Mouse (Mus musculus) T-helper 17 cell (primary cell): ENCODE data around the gene Pycr2.

Source experiments
- in situ Hi-C, 2 experiments: fragments of 300-600 bp; cut with MboI, MseI; formaldehyde crosslinking; loops; 1 replicate in 1 of 2; 2 replicates in 1 of 2; pipeline ENCODE4 v1.15.1; 2025; ENCODE audit warnings: high pct_unique_total_duplicates in 2 of 2

Pycr2 gene

GRCm38 (mm10) chr1:180903666-180904038, 441 bp upstream of the Pycr2 start:
- in situ Hi-C loops: loop anchor here in 1 of 2 experiments (25.0 kb wide), 1 partner anchor 1609 kb away; the partner anchor contains the start of gene Capn2

DNA sequence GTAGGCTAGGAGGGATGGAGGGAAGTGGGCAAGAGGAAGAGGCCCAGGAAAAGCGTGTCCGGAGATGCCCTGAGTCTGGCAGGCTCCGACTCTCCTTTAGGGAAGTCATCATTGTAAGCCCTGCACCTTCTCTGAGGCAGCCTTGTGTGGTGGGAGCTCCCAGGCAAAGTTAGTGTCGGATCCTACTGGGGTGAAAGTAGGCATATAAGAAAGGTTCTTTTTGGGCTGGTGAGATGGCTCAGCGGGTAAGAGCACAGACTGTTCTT, 655 bp downstream of the Pycr2 start:
- in situ Hi-C loops: loop anchor here in 1 of 2 experiments (25.0 kb wide), 1 partner anchor 1608 kb away; the partner anchor contains the start of gene Capn2

GRCm38 (mm10) chr1:180905307-180905706, 1.2 kb downstream of the Pycr2 start:
- in situ Hi-C loops: loop anchor here in 1 of 2 experiments (25.0 kb wide), 1 partner anchor 1607 kb away; the partner anchor contains the start of gene Capn2

DNA sequence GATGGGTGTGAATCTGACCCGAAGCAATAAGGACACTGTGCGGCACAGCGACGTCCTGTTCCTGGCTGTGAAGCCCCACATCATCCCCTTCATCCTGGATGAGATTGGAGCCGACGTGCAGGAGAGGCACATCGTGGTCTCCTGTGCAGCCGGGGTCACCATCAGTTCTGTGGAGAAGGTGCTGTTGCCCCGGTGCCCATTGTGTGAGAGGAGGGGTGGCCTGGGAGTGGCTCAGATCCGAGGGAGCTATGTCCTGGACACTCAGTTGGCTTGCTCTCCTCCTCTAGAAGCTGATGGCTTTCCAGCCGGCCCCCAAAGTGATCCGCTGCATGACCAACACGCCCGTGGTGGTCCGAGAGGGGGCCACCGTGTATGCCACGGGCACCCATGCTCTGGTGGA, 1.8 kb downstream of the Pycr2 start:
- in situ Hi-C loops: loop anchor here in 1 of 2 experiments (25.0 kb wide), 1 partner anchor 1606 kb away; the partner anchor contains the start of gene Capn2

DNA sequence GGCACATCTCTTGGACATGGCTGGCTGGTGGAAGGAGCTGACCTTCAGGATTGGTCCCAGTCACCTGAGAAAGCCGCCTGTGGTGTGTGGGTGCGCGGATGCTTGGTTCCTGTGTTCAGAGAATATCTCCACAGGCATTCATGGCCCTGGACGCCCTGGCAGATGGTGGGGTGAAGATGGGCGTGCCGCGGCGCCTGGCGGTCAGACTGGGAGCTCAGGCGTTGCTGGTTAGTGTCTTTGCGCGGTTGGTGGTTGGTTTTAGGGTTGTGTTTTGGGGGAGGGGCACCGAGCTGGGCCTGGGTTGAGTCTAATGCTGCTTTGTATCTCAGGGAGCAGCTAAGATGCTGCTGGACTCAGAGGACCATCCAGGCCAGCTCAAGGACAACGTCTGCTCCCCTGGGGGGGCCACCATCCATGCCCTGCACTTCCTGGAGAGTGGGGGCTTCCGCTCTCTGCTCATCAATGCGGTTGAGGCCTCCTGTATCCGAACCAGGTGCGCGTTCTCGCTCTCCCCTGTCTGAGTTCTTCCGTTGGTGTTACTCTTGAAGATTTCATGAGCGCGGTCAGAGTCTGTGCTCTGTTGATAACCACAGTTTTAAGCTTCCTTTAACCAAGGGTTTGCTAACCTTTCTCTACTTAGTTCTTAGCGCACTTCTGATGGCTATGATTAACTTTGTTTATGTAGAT, 2.5 kb downstream of the Pycr2 start:
- in situ Hi-C loops: loop anchor here in 1 of 2 experiments (25.0 kb wide), 1 partner anchor 1606 kb away; the partner anchor contains the start of gene Capn2

GRCm38 (mm10) chr1:180911138-180911537, 7.0 kb downstream of the Pycr2 start:
- in situ Hi-C loops: loop anchor here in 1 of 2 experiments (25.0 kb wide), 1 partner anchor 1601 kb away; the partner anchor contains the start of gene Capn2

DNA sequence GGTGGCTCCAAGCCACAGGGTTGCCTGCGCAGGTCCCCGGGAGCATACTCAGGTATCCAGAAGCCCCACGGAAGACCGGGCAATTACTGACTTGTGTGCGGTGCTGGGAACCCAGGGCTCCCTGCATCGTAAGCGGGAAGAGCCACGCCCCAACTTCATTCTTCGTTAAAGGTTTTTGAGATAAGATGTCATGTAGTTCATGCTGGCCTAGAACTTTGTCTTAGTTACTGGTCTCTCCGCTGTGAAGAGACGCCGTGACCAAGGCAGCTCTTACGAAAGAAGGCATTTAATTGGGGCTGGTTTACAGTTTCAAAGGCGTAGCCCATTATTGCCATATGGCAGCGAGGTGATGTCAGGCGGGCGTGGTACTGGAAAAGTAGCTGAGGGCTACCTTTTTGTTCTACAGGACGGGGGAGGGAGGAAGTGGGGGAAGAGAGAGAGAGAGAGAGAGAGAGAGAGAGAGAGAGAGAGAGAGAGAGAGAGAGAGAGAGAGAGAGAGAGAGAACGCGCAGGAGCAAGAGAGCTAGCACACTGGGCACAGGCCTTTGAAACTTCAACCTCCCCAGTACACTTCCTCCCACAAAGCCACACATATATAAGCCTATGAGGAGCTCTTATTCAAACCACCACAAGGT, 7.7 kb downstream of the Pycr2 start:
- in situ Hi-C loops: loop anchor here in 1 of 2 experiments (25.0 kb wide), 1 partner anchor 1601 kb away; the partner anchor contains the start of gene Capn2

GRCm38 (mm10) chr1:180912792-180913191, 8.7 kb downstream of the Pycr2 start:
- in situ Hi-C loops: loop anchor here in 1 of 2 experiments (25.0 kb wide), 1 partner anchor 1600 kb away; the partner anchor contains the start of gene Capn2

GRCm38 (mm10) chr1:180913797-180914196, 9.7 kb downstream of the Pycr2 start:
- in situ Hi-C loops: loop anchor here in 1 of 2 experiments (25.0 kb wide), 1 partner anchor 1599 kb away; the partner anchor contains the start of gene Capn2

- in situ Hi-C loops: loop anchor here in 1 of 2 experiments (25.0 kb wide), 1 partner anchor 1596 kb away; the partner anchor contains the start of gene Capn2
Measured at GRCm38 (mm10) chr1:180916425-180916824, 12.3 kb downstream of the Pycr2 start.

- in situ Hi-C loops: loop anchor here in 1 of 2 experiments (25.0 kb wide), 1 partner anchor 1595 kb away; the partner anchor contains the start of gene Capn2
Measured at GRCm38 (mm10) chr1:180917053-180917452, 13.0 kb downstream of the Pycr2 start.

DNA sequence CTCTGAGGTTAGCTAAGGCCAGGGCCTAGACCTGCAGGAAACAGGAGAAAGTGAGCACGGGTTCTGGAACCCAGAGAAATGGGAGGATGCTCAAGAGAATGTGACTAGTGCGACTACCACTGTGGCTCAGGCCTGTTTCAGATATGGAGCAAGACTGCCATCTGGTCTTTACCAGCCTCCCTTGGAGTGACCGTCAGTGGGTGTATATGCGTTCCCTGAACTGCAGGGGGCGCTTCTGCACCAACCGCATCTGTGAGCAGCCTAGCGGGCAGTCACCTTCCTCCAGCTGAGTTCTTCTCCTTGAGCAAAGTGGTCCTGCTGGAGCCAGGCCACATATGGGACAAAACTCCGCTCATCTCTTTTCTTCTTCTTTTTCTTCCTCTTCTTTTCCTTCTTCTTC, 15.6 kb downstream of the Pycr2 start:
- in situ Hi-C loops: loop anchor here in 1 of 2 experiments (25.0 kb wide), 1 partner anchor 1593 kb away; the partner anchor contains the start of gene Capn2

DNA sequence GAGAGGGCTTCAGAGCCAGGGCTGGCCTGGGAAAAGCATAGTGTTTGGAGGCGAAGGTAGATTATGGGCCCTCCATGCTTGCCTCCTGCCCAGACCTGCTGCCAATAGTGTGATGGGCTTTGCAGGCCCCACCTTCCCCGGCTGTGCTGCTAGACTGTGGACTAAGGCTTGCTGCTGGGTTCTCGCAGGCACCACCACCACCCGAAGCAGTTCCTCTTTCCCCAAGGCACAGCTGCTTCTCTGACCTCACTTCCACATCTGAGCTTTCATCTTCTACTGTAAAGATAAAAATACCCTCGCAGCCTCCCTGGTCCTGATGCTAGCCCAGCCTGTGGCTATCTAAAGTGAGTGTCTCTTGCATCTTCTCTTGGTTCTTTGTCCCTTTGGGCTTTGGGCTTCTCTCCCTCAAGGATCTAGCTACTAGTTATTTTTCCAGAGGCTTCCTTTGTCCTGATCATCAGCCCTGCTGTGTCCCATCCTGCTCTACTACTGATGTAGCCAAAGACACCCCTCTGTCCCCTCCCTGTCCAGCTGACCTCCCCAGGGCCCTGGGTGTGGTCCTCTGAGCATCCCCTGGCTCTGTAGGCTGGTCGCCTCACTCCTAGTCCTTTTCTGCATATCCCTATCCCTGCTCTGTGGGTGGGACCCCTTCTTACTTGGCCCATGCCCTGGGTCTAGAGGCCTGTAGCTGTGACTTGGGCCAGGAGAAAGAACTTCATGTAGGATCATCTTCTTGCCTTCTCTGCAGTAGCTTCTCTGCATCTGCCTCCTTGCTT, 18.4 kb downstream of the Pycr2 start:
- in situ Hi-C loops: loop anchor here in 1 of 2 experiments (25.0 kb wide), 1 partner anchor 1590 kb away; the partner anchor contains the start of gene Capn2

GRCm38 (mm10) chr1:180924737-180925136, 20.6 kb downstream of the Pycr2 start:
- in situ Hi-C loops: loop anchor here in 1 of 2 experiments (25.0 kb wide), 1 partner anchor 1588 kb away; the partner anchor contains the start of gene Capn2

DNA sequence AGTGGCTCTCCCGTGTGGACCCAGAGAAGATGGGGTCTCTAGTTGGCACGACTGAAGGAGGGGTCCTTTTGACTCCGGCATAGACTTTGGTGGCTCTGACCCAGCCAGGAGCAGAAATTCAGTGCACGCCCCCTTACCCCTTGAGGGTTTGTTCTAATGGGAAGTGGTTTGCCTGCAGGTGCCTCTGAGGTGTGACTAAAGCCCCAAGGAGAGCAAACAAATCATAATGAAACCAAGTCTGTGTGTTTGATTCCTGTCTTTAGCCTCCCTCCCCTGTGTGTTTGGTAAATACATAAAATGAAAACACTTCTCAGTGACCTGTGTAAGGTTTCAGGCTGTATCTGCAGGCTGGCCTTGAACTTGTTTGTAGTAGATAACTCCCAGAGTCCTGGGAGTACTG, 22.2 kb downstream of the Pycr2 start:
- in situ Hi-C loops: no loop called here

DNA sequence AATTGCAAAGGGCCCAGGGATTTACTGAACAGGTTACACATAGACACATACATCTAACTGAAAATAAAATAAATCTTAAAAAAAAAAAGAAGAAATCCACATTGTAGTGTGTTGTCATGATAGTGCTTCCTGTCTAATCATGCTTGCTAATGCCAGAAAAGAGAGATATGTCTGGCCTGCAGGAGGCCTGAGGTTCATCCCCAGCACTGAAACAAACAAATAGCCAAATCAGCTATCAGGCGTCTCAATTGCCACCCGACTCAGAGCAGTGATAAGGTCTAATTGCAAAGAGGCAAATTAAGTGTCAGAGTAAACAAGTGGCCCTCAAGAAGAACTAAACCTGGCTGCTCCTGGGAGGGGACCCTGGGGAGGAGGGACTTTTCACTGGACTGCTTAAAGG, 25.5 kb downstream of the Pycr2 start:
- in situ Hi-C loops: no loop called here

- in situ Hi-C loops: no loop called here
Measured at GRCm38 (mm10) chr1:180931106-180931505, 27.0 kb downstream of the Pycr2 start.

- in situ Hi-C loops: no loop called here
Measured at GRCm38 (mm10) chr1:180933659-180934058, 29.6 kb downstream of the Pycr2 start.

DNA sequence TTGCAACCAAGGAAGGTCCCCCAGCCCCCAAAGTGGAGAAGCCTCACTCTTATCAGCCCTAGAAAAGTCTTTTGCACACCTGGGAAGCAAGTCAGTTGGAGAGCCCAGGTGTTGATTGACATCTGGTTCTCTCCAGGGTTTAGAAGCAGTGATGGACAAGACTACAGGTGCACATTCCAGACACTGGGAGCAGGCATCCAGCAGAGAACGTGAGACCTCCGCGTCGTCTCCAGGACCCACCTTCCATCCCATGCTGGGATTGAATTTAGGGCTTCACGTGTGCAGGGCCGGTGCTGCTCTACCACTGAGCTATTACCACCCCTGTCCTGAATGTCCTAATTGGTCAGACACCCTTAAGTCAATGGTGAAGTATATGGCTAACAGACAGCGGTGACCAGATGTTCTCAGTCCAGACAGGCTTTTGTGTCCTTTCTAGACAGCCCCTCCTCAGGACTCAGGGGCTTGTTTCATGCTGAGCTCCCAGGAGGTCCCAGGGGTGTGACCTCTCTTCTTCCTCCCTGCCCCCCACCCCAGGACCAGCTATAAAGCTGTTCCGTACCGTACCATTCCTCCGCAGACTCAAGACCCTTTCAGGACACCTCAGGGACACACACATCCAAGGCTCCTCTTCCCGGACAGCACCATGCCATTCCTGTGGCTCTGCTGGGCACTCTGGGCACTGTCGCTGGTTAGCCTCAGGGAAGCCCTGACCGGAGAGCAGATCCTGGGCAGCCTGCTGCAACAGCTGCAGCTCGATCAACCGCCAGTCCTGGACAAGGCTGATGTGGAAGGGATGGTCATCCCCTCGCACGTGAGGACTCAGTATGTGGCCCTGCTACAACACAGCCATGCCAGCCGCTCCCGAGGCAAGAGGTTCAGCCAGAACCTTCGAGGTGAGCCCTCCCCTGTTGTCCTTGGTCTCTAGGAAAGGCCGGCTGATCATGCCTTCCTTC, 30.6 kb downstream of the Pycr2 start, which contains the start of gene Lefty1:
Gene Lefty1, plus strand, starts transcription at position 556 of the 953 bp plus-strand sequence.
- in situ Hi-C loops: no loop called here
